Mouse (Mus musculus) embryonic facial prominence, embryonic 13.5 days (tissue): Measurements from ENCODE around the gene Zbtb40. TPM values are rescaled to one million over a fixed set of nuclear protein-coding genes. Genes with fewer than 3 reads are reported as not detected.
A peak's percentile ranks its signal among the peaks of the same experiment; 100 is the strongest.

ENCODE experiments used
- ATAC-seq: fragments of 200-750 bp; cut with Nextera tagmentation; 2 replicates; pipeline ENCODE4 v1.8.0; 2017; ENCODE audit warnings: low read depth; ENCODE audit not compliant: insufficient number of reproducible peaks, insufficient read depth, low FRiP score, low TSS enrichment
- H3K27ac ChIP-seq: fragments of 300-500 bp; sonication (generic); 2 replicates; pipeline ENCODE4 v1.5.1; 2015; ENCODE audit warnings: moderate library complexity, mild to moderate bottlenecking, inconsistent platforms
- H3K27me3 ChIP-seq: fragments of 300-500 bp; sonication (generic); 2 replicates; pipeline ENCODE4 v1.6.1; 2015; ENCODE audit warnings: mild to moderate bottlenecking, inconsistent platforms
- H3K36me3 ChIP-seq: fragments of 300-500 bp; sonication (generic); 2 replicates; pipeline ENCODE4 v1.6.1; 2015; ENCODE audit warnings: mild to moderate bottlenecking, inconsistent platforms
- H3K4me1 ChIP-seq: fragments of 300-500 bp; sonication (generic); 2 replicates; pipeline ENCODE4 v1.6.1; 2015; ENCODE audit warnings: inconsistent platforms
- H3K4me2 ChIP-seq: fragments of 300-500 bp; sonication (generic); 2 replicates; pipeline ENCODE4 v1.6.1; 2015; ENCODE audit warnings: moderate library complexity, mild to moderate bottlenecking, inconsistent platforms
- H3K4me3 ChIP-seq: fragments of 300-500 bp; sonication (generic); 2 replicates; pipeline ENCODE4 v1.5.1; 2015; ENCODE audit warnings: mild to moderate bottlenecking, inconsistent platforms
- H3K9ac ChIP-seq: fragments of 300-500 bp; sonication (generic); 2 replicates; pipeline ENCODE4 v1.6.1; 2015; ENCODE audit warnings: mild to moderate bottlenecking, inconsistent platforms
- H3K9me3 ChIP-seq: fragments of 300-500 bp; sonication (generic); 2 replicates; pipeline ENCODE4 v1.6.1; 2016; ENCODE audit warnings: inconsistent platforms
- WGBS: fragments of 180-500 bp; shearing (Covaris S2); methylation state at CpG from one replicate; pipeline ENCODE4 v1.1.7; 2015; ENCODE audit warnings: mixed read lengths; 5-methylcytosine and 5-hydroxymethylcytosine counted together
- polyA plus RNA-seq: library from polyadenylated mRNA; unstranded; fragments of >200 nt; fragmentation: Nextera tagmentation; extraction: Ambion mirVana; gene quantifications from 2 replicates; pipeline ENCODE4 v1.2.1, GENCODE M21; 2015

The Zbtb40 gene
- 4.5 and 4.9 TPM in 2 replicates for polyA plus RNA-seq

- H3K9me3 ChIP-seq, result peaks cover 6% of the 10 kb centered on the region; the same call in 1 of the 2 replicates
- H3K4me3 ChIP-seq, result peak within 1 kb of the TSS; percentile 94
- peak within 1 kb of the TSS; percentile 76 for H3K4me2 ChIP-seq
- peak within 1 kb of the TSS; percentile 84 for H3K9ac ChIP-seq
- H3K4me1 ChIP-seq, result peaks cover 25% of the 10 kb centered on the region
- ATAC-seq, result peak; percentile 95
- H3K36me3 ChIP-seq, result no peaks in the 10 kb centered on the region
- peak within 1 kb of the TSS; percentile 72 for H3K27ac ChIP-seq
- peaks cover 40% of the 10 kb centered on the region for H3K27me3 ChIP-seq
- 1% methylated on average over 32 of the region's 32 CpGs for WGBS
These were observed at the start of gene Zbtb40 for GRCm38 (mm10) chr4:137048550-137049032. Zbtb40 (minus strand) TSS chr4:137048801.

GRCm38 (mm10) chr4:137097984-137098327 lies 49.4 kb upstream of the Zbtb40 start:
- Histone ChIP-seq H3K4me1 (peaks cover 26% of the 10 kb centered on the region), H3K9me3 (no peaks in the 10 kb centered on the region), H3K27me3 (no peaks in the 10 kb centered on the region), H3K27ac (0 out of 2 replicates have a peak overlapping the region, but pooled peaks have one; percentile 28), H3K9ac (no peak overlapping the region), H3K4me2 (no peak overlapping the region), H3K4me3 (no peak overlapping the region), H3K36me3 (no peaks in the 10 kb centered on the region)
- no peak for ATAC-seq
- 56% methylated on average over 4 of the region's 4 CpGs for WGBS

- H3K4me3 ChIP-seq, result no peak overlapping the region
- no peaks in the 10 kb centered on the region for H3K27me3 ChIP-seq
- H3K4me2 ChIP-seq, result no peak overlapping the region
- H3K4me1 ChIP-seq, result peaks cover 26% of the 10 kb centered on the region
- H3K36me3 ChIP-seq, result no peaks in the 10 kb centered on the region
- no peak overlapping the region for H3K9ac ChIP-seq
- ATAC-seq, result no peak; the same call in 1 of the 2 replicates
- peak overlapping the region; percentile 28; the same call in 1 of the 2 replicates for H3K27ac ChIP-seq
- WGBS, result 66% methylated on average over 17 of the region's 17 CpGs
- no peaks in the 10 kb centered on the region; the same call in 1 of the 2 replicates for H3K9me3 ChIP-seq
These were observed 48.8 kb upstream of the Zbtb40 start for GRCm38 (mm10) chr4:137097246-137097983.

GRCm38 (mm10) chr4:137096353-137096752 lies 47.8 kb upstream of the Zbtb40 start:
- H3K36me3 ChIP-seq, result no peaks in the 10 kb centered on the region
- no peak for ATAC-seq
- H3K4me2 ChIP-seq, result no peak overlapping the region
- no peaks in the 10 kb centered on the region for H3K27me3 ChIP-seq
- H3K27ac ChIP-seq, result 0 out of 2 replicates have a peak overlapping the region, but pooled peaks have one; percentile 28
- peaks cover 26% of the 10 kb centered on the region for H3K4me1 ChIP-seq
- no peaks in the 10 kb centered on the region; the same call in 1 of the 2 replicates for H3K9me3 ChIP-seq
- H3K4me3 ChIP-seq, result no peak overlapping the region
- 47% methylated on average over 10 of the region's 10 CpGs for WGBS
- H3K9ac ChIP-seq, result no peak overlapping the region

GRCm38 (mm10) chr4:137085083-137085810 lies 36.6 kb upstream of the Zbtb40 start:
- Histone ChIP-seq H3K4me2 (peak overlapping the region; percentile 45), H3K27me3 (peaks cover 8% of the 10 kb centered on the region), H3K27ac (peak overlapping the region; percentile 64), H3K9ac (no peak overlapping the region), H3K9me3 (no peaks in the 10 kb centered on the region), H3K4me1 (peaks cover 35% of the 10 kb centered on the region), H3K36me3 (no peaks in the 10 kb centered on the region), H3K4me3 (no peak overlapping the region)
- peak; percentile 73; the same call in 1 of the 2 replicates for ATAC-seq
- 16% methylated on average over 18 of the region's 18 CpGs for WGBS

- 19% methylated on average over 2 of the region's 2 CpGs for WGBS
- ATAC-seq, result no peak; the same call in 1 of the 2 replicates
- H3K27me3 ChIP-seq, result peaks cover 8% of the 10 kb centered on the region
These were observed 34.3 kb upstream of the Zbtb40 start for GRCm38 (mm10) chr4:137082866-137083265.

GRCm38 (mm10) chr4:137081401-137081800 lies 32.8 kb upstream of the Zbtb40 start:
- Histone ChIP-seq H3K4me1 (peaks cover 38% of the 10 kb centered on the region), H3K36me3 (no peaks in the 10 kb centered on the region), H3K4me3 (no peak overlapping the region), H3K9ac (no peak overlapping the region), H3K27ac (no peak overlapping the region), H3K9me3 (no peaks in the 10 kb centered on the region), H3K4me2 (no peak overlapping the region), H3K27me3 (peaks cover 2% of the 10 kb centered on the region)
- 85% methylated on average over 4 of the region's 4 CpGs for WGBS
- ATAC-seq, result no peak

More at GRCm38 (mm10) chr4:137082866-137083265, 34.3 kb upstream of the Zbtb40 start:
- H3K36me3 ChIP-seq, result no peaks in the 10 kb centered on the region
- no peak overlapping the region for H3K27ac ChIP-seq
- no peaks in the 10 kb centered on the region for H3K9me3 ChIP-seq
- H3K4me3 ChIP-seq, result no peak overlapping the region
- H3K4me1 ChIP-seq, result peaks cover 37% of the 10 kb centered on the region
- no peak overlapping the region for H3K9ac ChIP-seq
- H3K4me2 ChIP-seq, result no peak overlapping the region

- WGBS, result 48% methylated on average over 2 of the region's 2 CpGs
- Histone ChIP-seq H3K4me2 (no peak overlapping the region), H3K4me3 (no peak overlapping the region), H3K27me3 (no peaks in the 10 kb centered on the region), H3K9ac (no peak overlapping the region), H3K4me1 (peaks cover 10% of the 10 kb centered on the region; the same call in 1 of the 2 replicates), H3K27ac (no peak overlapping the region), H3K9me3 (no peaks in the 10 kb centered on the region), H3K36me3 (no peaks in the 10 kb centered on the region)
- ATAC-seq, result no peak
These were observed 28.6 kb upstream of the Zbtb40 start for GRCm38 (mm10) chr4:137077216-137077615.

- WGBS, result 78% methylated on average over 6 of the region's 6 CpGs
- Histone ChIP-seq H3K27me3 (peaks cover 7% of the 10 kb centered on the region), H3K4me3 (no peak overlapping the region), H3K4me1 (0 out of 2 replicates have a peak, but pooled peaks cover under 1% of the 10 kb centered on the region), H3K9ac (no peak overlapping the region), H3K9me3 (no peaks in the 10 kb centered on the region), H3K4me2 (no peak overlapping the region), H3K36me3 (no peaks in the 10 kb centered on the region), H3K27ac (no peak overlapping the region)
- ATAC-seq, result no peak
These were observed 22.6 kb upstream of the Zbtb40 start for GRCm38 (mm10) chr4:137071204-137071603.

GRCm38 (mm10) chr4:137068491-137068890 lies 19.9 kb upstream of the Zbtb40 start:
- Histone ChIP-seq H3K27ac (no peak overlapping the region), H3K36me3 (no peaks in the 10 kb centered on the region), H3K4me2 (no peak overlapping the region), H3K27me3 (peaks cover 7% of the 10 kb centered on the region), H3K9me3 (no peaks in the 10 kb centered on the region), H3K4me3 (no peak overlapping the region), H3K9ac (no peak overlapping the region), H3K4me1 (no peaks in the 10 kb centered on the region)
- ATAC-seq, result no peak
- 42% methylated on average over 8 of the region's 8 CpGs for WGBS

- H3K9ac ChIP-seq, result no peak overlapping the region
- ATAC-seq, result no peak
- peaks cover 11% of the 10 kb centered on the region for H3K27me3 ChIP-seq
- no peaks in the 10 kb centered on the region for H3K36me3 ChIP-seq
- no peak overlapping the region for H3K4me3 ChIP-seq
- 70% methylated on average over 6 of the region's 6 CpGs for WGBS
- no peak overlapping the region for H3K4me2 ChIP-seq
- H3K4me1 ChIP-seq, result no peaks in the 10 kb centered on the region
- no peaks in the 10 kb centered on the region for H3K9me3 ChIP-seq
- no peak overlapping the region for H3K27ac ChIP-seq
These were observed 17.2 kb upstream of the Zbtb40 start for GRCm38 (mm10) chr4:137065846-137066245.
